Mouse (Mus musculus) G1E (cell line): ENCODE data around the gene Hcrtr1.

Experiments used
- CTCF ChIP-seq: IDR thresholded peaks from 2 replicates; pipeline ENCODE4 v1.5.1; 2012; ENCODE audit warnings: low read depth, low read length, inconsistent platforms, mixed read lengths
- GATA1 ChIP-seq: IDR thresholded peaks from 2 replicates; pipeline ENCODE4 v1.6.1; 2012; ENCODE audit warnings: borderline replicate concordance, low read length, inconsistent platforms, mixed read lengths
- POLR2AphosphoS5 ChIP-seq: IDR thresholded peaks from 2 replicates; pipeline ENCODE4 v1.6.1; 2012; ENCODE audit warnings: low read depth, low read length, inconsistent platforms; ENCODE audit not compliant: insufficient replicate concordance
- TAL1 ChIP-seq: conservative IDR thresholded peaks from 2 replicates; pipeline ENCODE4 v1.6.1; 2012; ENCODE audit warnings: low read depth, low read length, inconsistent platforms, mixed read lengths

DNA sequence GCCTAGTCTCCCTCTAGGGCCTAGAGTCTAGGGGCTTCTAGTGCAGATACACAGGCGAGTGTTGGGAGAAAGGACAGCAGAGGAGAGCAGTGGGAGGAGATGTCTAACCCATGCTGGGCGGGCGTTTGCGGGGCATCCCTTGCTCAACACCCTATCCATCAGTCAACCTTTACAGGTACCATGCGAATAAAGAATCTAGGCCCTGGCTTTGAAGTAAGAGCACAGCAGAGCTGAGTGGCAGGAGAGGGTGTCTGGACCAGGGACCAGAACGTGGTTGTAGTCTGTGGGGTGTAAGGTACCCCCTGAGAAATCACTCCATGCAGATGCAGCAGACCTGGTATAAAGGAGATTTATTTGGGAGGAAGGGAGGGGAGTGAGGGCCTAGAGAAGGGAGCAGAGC is 25.0 kb upstream of the Hcrtr1 start:
- TF ChIP-seq CTCF = no peak
- no peak for TF ChIP-seq GATA1
- no peak for TF ChIP-seq TAL1
- no peak for TF ChIP-seq POLR2AphosphoS5
